Mouse (Mus musculus) right cerebral cortex, postnatal 10 days (tissue): ENCODE measurements around the gene Myo18b.
A peak's percentile ranks its signal among the peaks of the same experiment; 100 is the strongest.

Experiments used
- DNase-seq, 2 experiments: peaks; one replicate each; pipeline ENCODE4 v3.0.0; 2021; ENCODE audit warnings: low spot score in 2 of 2

The Myo18b gene

DNA sequence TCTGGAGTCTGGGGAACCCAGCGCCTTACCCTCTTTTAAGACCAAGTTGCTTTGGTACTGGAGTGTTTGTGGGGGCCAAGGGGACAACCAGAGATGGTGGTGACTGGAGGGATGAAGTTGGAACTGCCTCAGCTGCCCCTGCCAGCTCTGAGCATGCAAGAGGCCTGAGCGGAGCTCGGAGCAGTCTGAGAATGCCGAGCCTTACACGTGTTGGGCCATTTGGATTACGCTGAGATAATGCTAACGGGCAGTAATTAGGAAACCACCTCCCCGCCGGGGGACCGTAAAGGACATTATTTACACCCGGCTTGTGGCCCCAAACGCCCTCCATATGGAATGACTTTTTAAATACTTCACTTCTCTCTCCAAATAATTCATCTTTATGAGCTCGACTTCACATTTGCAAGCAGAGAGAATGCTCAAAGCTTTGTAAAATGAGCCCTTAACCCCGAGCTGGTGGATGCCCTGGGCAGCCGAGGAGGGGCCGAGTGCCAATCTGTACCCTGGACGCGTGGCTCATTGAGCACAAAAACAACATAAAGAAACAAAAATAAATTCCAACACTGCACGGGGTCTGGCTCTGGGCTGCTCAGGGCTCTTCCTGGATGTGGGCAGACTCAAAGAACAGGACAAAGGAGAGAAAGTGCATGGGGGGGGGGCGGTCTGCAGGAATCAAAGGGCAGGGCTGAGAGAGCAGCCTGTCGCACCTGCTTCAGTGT is 148.0 kb downstream of the Myo18b start:
- no peak for DNase-seq

DNA sequence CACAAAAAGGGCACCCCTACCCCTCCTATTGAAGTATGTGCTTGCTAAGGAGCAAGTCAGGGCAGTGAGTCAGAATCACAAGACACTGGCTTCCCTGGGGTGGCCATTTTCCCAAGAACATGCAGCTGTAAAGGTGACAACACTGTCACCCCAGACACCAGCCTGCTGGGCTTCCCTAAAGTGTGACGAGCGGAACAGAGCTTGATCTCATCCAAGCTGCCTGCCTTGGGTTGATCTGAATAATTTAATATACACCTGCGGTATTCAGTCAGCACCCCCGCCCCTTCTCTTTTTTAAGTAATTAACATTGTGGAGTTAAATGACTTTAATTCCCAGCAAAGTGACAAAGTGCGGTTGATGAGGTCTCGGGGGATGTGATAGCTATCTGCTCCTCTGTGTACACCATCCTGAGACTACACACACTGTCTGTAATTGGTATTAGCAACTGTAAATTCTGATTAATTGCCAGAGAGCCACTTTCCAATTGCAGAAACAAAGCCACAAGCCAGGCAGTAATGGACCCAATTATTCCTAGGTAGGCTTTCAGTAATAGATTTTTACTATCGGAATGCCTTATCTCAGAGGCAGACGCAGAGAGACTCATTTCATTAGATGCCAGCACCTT is 148.7 kb downstream of the Myo18b start:
- no peak for DNase-seq

DNA sequence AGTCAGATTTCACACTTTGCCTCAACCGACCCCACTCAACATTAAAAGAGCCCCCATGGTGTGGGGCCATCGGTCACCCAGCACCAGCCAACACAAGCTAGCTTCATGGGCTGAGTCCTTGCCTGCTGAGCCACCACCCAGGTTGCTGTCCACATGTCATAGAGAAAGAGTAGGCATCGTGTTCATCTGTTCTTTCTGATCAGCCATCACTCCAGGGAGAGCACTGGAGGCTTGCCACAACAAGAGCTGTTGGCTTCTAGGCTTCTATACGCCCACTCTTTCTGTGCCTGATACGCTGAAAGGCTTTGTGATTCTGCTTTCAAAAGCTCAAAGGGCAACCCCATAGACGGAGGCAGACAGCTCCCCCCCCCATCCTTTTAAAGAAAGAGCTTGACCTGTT is 151.0 kb downstream of the Myo18b start:
- DNase-seq = peak; percentile 51 to 53

DNA sequence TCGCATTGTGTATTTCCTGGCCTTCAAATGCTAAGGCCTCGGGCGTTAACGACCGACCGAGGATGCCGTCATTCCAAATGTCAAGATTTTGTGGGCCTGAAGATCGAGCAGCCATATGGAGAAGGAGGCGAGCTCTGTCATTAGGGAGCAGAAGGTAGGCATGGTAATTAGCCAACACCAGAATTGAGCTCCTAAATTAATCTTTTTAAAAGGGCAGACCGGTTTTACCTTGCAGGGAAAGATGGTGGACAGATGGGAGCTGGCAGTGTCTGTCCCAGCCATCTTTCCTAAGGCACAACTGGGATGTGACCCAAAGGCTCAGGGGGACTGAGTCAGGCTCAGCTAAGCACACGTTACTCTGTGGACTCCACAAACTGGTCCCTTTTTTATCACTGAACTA is 151.6 kb downstream of the Myo18b start:
- no peak for DNase-seq

DNA sequence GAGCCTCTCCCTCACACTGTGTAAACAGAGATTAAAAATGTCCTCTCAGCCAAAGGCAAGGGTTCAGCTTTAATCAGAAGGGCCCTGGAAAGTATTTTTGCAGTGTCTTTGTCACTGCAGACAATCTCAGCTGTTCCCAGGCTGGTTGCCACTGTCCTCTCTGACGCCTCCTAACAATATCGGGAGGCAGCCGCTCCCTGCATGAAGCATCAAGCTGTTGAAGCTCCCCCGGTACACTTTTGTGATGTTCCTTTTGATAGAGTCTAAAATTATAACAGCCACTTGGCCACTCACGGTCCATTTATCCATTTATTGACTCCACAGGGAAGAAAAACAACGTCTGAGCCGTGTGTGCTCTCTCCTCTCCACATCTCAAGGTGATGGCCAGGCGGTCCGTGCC is 153.0 kb downstream of the Myo18b start:
- DNase-seq = no peak

DNA sequence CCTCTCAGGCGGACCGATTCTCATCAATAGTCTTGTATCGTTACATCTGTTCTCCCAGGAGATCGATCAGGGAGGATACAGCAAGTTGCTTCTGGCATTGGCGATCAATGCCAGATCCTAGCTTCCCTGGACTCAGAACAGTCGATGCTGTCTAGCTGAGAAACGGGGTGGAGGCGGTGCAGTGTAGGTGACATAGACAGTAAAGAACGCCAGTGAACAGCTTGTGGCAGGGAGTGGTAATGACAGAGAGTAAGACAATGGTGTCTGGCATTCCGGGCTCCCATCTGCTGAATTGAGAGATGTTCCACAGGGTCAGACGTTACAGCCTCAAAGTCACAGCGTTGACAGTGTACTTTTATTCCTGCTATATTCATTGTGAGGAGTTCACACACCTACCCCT is 155.5 kb downstream of the Myo18b start:
- peak; percentile 66 to 72 for DNase-seq

DNA sequence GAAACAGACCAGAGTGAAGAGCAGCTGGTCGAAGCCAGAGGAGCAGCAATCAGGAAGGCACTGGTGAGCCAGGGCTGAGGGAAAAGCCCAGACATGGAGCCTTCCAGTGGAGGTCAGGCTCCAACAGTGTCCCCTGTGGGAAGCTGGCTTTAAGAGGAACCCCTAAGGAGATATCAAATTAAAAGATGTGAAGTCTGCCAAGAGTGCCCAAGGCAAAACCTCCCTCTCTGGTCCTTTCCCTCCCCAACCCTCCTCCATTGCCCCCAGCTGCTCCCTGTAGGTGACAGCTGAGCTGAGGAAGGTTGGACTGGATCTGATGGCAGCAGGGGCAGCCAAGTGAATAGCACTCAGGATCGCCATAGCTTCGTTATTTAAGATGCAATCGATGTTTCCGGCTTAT is 161.1 kb downstream of the Myo18b start:
- DNase-seq = no peak

DNA sequence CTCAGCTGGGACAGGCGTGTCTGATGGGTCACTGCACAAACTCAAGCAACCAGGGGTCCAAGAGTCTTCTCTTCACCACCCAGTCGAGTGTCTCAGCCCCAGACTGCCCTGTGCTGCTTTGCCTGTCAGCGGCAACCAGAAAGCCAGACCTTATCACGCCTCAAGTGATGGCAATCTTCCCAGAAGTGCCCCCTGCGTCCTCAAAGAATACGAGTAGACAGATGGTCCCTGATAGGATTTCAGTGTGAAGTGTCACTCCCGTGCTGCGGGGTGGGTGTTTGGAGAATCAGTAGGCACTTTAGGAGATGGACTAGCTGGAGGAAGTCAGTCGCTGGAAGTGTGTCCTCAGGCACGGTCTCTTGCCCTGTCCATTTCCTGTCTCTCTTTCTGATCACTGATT is 165.6 kb downstream of the Myo18b start:
- DNase-seq = no peak

DNA sequence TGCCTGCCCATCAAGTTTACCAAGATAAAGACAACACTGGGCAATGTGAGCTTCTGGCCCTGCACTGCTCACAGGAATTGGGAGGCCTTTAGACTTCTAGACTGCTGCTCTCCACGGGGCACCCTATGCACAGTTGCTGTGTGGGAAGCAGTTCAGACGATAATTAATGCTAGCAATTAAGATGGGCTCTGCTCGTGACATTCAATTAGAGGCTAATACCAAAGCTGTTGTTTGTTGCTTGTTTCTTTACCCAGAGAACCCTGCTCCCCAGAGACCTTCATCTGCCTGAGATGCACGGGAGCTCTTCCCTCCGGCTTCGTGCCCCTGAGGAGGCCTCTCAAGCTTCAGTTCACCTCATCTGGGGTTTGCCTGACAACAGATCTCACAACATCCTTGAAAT is 167.7 kb downstream of the Myo18b start:
- DNase-seq = no peak

DNA sequence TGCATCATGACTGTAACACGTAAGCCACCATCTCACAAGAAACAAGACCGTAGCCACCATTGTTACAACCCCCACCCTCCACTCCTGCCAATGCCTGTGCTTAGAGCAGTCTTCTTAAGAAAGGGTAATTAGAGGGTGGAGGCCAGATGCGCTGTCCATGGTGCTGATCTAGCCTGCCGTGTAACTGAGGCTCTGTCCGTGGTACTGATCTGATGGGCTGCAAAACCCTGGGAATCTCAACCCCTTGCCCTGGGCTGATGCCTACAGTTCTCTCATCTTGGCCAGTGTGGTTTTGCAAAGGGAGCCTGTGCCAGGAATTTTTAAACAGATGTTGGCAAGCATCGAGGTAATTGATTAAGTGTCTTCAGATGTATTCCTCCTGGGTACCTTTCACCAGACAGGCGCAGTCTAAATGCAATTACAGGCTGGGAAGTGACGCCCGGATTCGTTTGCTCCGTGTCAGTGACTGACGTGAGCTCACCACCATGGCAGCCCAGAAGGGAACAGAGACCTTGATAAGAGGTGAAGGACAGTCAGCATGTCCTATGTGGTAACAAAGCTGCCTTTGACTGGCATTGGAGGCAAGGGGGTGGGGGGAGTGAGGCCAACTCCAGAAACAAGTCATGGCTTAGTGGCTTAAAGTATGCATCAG is 177.4 kb downstream of the Myo18b start:
- peak; percentile 51 to 67 for DNase-seq

DNA sequence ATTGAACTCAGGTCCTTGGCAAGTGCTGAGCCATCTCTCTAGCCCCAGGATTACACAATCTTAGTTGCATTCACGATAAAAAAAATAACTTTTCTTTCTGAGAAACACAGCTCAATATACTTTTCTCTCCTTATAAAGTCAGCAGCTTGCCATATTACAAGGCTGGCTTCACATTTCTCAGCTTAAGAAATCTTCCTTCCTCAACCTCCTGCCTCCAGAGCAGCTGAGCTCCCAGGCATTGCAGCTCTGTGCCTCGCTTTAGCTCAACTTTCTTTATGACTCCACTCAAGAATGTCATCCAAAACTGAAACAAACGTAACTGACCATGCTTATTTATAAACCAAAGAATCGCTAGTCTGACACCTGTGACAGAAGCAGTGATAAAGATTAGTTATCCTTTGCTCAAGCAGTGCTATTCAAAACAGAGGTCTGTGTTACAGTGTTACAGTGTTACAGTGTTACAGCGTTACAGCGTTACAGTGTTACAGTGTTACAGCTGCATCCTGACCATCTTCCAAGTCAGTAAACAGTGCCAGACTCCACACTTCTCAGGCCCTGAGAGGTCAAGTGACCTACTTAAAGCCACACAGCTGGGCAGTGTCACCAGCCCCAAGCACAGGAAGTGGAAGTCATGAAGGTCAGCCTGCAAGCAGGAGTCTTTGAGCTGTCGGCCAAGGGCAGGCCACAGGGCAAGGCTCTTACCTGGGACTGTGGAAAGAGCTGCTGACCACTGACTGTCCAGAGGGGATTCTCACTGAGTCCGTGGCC is 181.3 kb downstream of the Myo18b start:
- DNase-seq = no peak

DNA sequence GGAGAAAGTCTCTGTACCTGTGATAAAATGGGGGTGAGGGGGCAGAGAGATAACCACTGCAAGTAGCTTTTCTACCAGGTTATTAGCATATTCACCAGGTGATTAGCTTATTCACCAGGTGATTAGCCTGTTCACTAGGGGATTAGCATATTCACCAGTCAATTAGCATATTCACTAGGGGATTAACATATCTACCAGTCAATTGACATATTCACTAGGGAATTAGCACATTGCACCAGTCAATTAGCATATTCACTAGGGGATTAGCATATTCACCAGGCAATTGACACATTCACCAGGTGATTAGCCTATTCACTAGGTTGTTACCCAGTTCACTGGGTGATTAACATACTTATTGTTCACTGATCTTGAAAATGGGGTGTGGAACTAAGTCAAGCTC is 186.3 kb downstream of the Myo18b start:
- no peak for DNase-seq

DNA sequence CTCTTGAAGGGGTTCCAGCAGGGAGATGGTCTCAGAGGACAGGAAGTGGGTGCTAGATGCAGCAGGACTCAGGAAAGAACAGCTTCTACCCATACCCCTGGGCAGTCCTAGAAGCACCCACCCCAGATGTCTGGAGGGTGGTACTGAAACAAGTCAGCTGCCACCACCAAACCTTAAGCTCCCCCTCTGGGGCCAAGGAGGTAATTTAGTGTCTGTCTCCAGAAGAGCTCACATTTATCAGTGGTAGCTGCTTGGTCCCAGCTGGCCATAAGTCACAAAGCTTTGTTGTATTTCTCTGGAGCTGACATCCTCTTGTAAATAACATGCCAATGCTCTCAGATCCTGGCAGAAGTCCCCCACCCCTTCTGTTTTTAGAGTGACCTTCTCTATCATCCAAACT is 187.7 kb downstream of the Myo18b start:
- no peak for DNase-seq

DNA sequence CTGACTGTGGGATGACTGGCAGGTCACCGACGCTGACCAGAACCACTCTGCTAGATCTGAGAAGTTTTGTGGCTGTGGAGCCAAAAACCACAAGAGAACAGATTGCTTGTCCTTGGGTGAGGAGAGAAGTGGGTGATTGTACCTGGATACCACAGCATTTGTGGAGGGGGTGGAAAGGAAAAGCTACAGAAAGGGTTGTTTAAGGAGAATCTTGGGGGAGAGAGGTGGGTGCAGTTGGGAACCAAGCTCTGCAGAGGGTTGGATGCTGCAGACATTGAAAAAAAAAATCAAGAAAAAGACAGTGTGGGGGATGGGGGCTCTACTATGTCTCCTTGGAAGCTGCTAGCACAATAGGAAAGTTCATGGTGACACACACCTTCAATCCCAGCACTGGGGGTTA is 188.7 kb downstream of the Myo18b start:
- no peak for DNase-seq

DNA sequence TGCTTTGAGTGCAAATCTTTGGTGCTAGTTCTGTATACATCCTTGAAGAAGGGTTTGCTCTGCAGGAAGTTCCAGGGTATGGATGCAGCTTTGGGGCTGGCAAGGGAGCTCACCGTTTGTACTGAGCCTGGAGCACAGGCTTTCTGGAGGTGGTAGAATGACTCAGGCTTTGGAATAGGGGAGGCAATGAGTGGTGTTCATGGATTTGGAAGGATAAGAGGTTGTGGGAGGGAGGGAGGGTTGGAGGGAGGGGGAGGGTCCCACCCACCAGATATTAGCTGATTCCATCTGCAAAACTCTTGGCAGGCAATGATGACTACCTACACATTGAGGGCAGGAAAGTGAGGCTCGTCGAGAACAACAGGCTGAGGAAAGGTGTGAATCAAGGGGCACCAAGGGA is 195.4 kb downstream of the Myo18b start:
- no peak for DNase-seq

DNA sequence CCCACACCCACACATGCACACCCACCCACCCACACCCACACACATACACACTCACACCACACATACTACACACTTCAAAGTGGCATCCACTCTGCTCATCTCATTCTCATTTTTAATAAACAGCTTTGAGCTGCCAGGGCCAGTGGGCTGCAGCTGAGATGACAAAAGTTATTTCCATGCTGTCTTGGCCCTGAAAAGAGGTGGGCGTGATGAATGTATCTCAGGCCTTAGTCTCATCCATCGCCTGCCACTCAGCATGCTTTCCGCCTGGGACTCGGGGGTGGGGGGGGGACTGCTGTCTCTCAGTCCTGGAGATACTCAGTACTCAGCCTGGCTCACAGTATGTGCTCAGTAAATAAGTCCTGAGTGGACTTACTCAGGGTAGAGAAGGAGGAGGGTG is 199.5 kb downstream of the Myo18b start:
- DNase-seq = peak in 1 of 2 experiments; percentile 58

DNA sequence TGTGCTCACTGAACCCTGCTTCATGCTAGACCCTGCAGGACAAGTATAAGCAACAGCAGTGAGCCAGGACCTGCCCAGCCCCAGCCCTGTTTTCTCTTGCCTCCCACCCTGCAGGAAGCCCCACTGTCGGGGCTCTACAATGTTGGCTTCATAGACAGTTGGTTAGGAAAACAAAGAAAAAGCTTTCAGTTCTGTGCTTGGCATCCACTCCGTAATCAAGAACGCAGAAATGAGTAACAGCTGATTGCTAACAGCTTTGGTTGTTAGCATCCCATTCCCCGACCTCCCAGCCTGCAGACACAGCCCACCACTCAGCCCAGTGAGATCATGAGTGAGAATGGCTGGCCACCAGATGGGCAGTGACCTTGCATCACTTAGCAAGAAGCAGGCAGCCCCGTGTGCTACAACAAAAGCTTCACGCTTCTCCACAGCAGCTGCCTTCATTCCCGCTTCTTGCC is 200.9 kb downstream of the Myo18b start:
- DNase-seq = no peak

DNA sequence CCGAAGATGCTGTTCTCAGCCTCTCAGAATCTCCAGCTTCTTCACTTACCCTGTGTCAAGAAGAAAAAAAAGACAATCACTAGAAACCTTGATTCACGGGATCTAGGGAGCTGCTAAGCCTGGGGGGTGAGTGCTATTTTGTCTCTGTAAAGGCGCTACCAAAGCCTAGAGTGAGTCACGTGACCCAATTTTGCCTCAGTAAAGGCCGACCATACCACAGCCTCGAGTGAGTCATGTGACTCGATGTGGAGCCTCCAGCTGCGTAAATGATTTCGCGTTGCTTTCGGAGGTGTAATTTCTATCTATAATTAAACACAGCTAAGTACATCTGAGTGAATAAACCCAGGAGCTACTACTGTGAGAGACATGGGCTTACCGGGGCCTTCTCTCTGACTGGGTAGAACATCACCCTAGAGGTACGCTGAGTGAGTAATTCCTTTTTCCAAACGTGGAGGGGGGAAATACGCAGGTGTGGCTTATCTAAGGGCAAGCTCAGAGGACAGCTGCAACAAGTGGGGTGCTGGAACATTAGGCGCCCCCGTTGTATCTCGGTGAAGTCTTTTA is 202.8 kb downstream of the Myo18b start:
- peak; percentile 50 to 76 for DNase-seq

DNA sequence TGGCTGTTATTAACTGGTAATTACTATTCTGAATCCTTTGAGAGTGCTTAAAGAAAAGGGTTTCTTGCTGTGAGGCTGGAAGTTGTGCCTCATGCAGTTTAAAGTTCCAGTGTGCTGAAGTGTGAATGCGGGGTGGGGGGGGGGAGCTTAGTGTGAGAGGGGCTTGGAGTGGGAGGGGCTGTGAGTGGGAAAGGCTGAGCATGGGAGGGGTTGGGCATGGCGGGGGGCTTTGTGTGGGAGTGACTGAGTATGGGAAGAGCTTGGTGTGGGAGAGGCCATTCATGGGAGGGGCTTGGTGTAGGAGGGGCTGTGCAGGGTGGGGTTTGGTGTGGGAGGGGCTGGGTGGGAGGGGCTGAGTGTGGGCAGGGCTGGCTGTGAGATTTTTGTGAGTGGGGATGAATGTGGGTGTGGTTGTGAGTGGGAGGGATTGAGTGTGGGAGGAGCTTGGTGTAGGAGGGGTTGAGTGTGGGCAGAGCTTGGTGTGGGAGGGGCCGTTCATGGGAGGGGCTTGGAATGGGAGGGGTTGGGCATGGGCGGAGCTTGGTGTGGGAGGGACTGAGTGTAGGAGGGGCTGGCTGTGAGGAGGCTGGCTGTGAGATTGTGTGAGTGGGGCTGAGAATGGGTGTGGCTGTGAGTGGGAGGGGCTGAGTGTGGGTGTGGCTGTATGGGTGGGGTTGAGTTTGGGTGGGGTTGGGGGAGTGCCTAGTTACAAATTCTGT is 208.9 kb downstream of the Myo18b start:
- DNase-seq = no peak

DNA sequence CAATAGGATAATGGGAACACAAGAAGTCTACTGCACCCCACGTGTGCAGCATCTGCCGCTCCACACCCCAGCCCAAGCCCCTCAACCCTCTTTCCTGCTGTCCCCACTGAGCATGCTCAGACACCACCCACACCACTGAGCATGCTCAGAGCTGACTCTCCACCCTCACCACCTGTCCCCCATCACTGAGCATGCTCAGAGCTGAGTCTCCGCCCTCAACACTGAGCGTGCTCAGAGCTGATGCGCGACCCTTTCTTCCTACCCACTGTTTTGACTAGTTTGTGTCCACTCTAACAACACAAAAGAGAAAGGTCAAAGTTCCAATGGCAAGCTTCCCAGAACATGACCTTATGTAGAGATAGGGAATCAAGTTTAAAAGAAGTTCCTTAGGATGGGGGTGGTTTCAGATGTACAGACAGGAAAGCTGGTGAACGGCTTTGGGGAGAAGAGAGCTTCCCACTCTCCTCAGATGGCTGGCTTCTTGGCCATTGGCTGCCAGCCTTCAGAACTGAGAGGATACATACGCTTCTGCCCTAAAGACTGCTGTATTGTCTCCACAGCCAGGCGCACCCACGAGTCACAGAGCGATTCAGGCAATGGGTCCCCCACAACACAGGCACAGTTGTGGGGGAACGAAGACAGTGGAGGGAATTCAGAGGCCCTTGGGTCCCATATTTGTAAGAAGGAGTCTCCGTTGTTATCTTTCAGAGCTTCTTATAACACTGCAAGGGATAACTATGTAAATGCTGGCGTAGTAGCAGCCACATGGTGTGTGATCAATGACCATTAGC is 209.7 kb downstream of the Myo18b start:
- no peak for DNase-seq

DNA sequence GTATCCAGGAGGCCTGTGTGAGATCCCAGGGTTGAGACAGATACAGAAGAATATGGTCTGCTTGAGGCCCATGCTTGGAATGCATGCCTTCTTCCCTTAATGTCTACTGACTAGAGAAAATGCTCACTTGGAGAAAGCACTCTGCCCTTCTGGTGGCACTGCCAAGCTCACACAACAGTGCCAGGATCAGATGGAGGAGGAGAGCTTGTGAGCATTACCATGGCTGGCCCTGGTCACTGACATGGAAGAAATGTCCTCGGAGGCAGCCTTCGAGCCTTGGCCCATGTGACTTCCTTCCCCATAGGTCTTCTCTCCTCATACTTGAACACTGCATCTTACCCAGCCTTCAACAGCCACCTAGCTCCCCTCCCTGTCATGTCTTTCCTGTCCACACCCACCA is 216.9 kb downstream of the Myo18b start:
- DNase-seq = no peak
